Mouse (Mus musculus) urinary bladder, postnatal 4 days (tissue): ENCODE results near the gene Map3k5.
A peak's percentile ranks its signal among the peaks of the same experiment; 100 is the strongest.

Source experiments
- DNase-seq, 2 experiments: peaks; one replicate each; pipeline ENCODE4 v3.0.0; 2021 to 2022; ENCODE audit warnings: low spot score in 2 of 2

Map3k5 gene

DNA sequence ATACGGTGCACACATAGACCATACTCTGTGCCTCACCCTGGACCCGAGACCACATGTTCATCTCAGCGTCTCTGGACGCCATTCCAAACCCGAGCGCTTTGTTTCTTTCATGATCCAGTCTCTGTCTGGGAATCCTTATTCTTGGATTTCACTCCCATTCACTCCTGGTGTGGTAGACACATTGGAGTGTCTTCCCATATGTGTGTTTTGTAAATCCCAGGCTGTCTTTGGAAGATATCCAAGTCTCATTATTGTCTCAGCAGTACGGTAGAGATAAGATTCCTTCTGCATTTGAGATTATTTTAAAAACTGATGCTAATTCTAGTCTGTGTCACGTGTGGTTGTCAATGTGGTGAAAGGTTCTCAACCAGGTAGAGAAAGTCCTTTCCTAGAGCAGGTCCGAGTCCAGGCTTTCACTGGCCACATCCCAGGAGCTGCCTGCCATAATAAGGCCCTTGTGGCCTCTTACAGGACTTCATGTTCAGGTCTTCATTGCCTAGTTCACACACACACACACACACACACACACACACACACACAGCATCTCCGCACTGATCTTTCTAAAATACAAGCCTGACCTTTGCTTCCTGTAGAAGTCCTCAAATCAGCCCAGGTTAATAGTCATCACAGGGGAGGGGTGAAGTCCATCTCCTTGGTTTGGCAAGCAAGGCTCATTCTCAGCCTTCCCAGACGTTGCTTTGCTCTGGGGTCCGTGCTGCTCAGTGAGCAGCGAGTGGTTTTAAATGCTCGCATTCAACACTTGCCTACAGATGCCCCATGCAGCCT lies 122.8 kb downstream of the Map3k5 start:
- DNase-seq = no peak

DNA sequence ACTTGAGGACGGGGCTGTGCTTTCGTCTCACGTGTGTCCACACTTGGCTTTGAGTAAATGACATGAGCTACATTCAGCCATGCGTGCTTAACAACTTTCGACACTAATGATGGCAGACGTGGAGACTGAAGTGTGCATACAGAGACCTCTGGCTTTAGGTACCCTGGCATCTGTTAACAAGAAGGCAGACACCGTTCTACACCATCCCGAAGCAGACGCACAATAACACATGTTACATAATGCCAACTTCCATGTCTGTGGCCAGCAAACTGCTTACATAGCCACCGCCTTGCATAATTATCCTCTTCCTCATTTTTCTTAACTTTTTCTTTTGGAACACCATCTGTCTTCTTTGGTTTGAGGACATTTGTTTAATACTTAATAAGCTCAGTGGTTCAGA lies 123.8 kb downstream of the Map3k5 start:
- DNase-seq = no peak

DNA sequence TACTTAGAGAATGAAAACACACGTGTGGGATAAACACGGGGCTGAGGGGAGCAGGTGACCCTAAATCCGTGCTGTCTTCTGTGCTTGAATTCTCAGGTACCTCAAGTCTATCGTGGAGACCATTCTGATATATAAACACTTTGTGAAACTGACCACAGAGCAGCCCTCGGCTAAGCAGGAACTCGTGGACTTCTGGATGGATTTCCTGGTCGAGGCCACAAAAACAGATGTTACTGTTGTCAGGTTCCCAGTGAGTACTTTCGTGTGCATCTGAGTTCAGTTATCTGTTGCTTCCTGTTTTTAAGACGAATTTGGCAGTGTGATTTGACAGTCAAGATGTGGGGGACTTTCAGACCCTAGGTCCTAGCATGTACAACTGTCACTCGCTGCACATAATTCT lies 124.6 kb downstream of the Map3k5 start:
- no peak for DNase-seq

DNA sequence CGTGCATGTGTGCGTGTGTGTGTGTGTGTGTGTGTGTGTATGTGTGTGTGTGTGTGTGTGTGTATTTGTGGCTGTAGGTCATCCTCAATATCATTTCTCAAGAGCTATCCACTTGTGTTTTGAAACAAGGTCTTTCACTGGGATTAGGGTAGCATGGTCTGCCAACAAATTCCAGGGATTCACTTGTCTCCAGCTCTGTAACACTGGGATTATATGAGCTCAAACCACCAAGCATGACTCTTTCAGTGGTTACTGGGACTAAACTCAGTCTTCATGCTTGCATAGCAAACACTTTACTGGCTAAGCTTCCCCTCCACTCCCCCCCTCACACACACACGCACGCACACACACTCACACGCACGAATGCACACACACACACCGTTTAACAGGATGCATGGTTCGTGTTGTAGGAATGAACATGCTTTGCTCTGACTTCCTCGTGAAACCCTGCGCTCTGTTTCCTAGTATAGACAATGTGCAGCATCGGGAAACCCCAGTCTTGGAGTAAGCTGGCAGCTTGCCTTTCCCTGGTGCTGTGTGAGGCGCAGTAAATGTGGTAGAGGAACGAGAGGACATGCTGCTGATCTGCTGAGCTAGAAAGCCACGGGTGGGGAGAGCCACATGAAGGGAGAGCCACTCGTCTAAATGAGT lies 126.2 kb downstream of the Map3k5 start:
- peak in 1 of 2 experiments; percentile 28 for DNase-seq

DNA sequence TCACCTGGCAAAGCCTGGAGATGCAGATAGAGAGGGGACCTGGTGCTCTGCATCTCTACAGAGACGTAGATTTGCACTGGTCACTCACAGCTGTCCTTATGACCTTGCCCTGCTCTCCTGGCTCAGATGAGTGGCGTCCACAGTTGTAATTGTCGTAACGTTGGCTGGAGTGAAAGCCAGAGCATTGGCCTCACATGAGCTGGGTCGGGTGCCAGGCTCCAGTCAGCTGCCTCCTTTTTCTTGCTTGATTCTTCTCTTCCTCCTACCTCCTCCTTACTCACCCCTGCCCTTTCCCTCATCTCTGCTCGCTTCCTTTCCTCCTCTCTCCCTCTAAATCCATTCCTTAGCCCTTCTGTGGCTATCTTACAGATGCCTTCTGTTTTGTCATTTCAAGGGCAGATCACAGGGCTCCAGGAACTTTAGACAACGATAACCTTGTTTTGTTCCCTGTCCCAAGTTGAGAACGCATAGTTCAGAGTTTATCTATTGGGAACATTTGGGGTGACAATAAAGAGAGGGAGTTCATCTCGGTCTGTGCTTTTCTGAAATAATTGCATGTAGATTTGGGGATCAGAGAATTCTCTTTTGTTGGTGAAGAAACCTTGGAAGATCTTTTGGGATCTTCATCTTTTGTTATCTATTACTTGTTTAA lies 130.4 kb downstream of the Map3k5 start:
- peak in 1 of 2 experiments; percentile 29 for DNase-seq

DNA sequence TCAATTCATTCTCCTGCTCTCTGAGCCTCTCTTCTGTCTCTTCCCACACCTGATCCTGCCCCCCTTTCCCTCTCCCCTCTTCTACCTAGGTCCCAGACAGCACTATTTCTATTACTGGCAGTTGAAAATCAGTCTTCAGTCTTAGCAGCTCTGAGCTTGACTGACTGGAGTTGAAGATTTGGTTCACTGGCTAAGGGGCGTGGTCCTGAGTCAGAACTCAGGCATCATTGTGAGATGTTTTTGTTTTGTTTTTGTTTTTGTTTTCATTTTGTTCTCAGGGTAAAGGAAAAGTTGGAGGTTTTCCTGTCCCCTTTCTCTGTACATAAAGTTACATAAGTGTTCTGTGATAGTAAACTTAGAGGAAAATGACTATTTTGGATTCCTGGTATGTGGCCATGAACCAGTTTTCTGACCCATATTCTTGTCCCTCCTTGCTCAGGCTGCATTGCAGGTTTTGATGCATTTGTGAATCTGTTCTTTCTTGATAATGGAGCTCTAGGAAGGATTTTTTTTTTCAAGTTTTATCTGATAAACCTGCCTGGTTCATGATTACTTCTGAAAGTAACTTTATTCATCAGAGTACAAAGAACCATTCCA lies 131.9 kb downstream of the Map3k5 start:
- DNase-seq = no peak

DNA sequence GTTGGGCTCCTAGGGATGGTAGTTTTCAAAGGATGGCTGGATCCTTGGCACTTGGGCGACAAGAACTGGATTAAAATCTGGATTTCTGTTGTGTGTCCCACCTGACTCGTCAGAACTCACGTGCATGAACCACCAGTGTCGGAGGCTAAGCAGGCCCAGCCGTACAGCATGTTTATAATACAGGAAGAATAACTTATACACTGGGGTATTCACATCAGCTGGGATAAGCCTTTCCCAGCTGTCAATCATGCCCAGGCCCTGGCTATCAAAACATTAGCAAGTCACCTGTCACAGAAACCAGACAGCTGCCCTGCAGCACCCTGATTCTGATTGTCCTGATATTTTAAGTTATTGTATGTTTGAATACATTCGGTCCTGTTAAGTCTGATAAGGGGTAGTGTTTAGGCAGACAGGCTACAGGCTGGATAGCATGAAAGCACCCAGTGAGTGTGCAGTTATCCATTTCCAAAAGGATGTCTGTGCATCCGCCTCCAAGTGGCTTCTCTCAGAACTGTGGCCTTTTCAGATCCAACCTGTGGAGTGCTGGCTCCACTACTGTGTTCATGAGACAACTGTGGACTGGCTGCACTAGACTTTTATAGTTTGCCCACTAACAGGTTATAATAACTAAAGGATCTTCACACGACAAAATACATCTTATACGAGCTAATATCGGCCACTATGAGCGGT lies 135.6 kb downstream of the Map3k5 start:
- peak in 1 of 2 experiments; percentile 38 for DNase-seq

DNA sequence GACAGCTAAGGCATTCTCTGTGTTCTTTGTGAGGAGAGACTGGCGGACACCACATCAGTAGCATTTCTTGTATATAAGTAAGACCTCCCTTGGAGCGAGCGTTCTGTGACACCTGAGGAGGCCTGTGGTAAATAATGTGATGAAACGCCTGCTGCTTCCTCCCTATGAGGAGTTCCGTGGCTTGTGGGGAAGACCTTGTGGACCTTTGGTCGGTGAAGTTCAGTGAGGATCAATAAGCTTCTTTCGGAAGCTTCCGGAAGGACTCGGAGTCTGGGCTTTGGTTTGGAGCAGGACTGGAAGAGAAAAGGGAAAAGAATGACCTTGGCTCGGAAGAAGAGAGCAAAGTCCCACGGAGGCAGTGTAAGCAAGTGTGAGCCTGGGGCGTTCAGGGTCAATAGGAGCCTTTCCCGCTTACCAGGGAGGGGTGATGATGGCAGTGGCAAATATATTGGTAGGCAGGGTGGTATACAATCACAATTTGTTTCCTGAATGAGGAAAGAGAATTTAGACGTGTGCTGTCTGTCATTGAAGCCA lies 136.4 kb downstream of the Map3k5 start:
- DNase-seq = peak in 1 of 2 experiments; percentile 54

DNA sequence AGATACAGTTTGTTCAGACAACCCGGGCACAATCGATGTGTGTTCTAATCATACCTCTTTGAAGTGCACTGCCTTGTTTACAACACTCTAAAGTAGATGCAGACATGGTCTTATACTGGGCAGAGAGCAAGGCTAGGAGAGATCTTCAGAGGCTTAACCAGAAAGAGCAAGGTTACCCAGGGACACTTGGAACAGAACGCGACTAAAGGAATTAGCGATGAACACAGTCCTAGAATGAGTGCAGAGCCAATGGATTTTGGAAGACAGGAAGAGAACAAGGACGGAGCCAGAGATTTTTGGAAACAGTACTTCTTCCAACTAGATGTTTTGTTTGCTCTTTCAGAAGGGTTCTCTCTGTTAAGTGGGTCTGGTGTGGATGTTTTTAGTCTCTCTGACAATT lies 137.4 kb downstream of the Map3k5 start:
- DNase-seq = no peak

DNA sequence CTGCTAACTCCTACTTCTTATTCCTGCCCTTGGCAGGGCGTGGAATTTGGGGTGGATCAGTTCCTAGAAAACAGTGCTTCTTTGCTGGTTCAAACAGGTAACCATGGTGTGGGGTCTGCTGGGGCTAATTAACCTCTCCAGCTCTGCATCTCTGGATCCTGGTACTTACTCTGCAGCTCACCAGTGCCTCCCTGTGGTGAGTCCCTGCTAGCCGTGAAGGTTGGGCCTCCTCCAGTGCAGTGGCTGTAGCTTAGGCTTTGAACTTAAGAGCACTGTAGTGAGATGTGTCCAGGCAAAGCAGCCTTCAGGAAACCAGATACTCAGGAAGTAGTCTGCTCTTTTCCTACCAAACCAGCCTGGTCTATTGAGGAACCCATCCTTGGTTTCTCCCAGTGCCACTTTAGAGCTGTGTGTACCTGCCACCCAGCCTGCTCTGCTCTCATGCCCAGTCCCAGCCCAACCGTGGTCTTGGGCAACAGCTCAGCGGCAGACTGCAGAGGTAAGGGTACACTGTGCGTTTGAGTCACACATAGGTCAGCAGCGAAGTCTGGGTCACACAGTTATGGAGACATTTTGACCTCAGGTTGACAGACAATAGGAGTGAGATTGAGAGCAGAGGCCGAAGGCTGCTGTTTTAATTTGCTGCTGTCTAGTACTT lies 139.1 kb downstream of the Map3k5 start:
- peak; percentile 57 to 66 for DNase-seq

DNA sequence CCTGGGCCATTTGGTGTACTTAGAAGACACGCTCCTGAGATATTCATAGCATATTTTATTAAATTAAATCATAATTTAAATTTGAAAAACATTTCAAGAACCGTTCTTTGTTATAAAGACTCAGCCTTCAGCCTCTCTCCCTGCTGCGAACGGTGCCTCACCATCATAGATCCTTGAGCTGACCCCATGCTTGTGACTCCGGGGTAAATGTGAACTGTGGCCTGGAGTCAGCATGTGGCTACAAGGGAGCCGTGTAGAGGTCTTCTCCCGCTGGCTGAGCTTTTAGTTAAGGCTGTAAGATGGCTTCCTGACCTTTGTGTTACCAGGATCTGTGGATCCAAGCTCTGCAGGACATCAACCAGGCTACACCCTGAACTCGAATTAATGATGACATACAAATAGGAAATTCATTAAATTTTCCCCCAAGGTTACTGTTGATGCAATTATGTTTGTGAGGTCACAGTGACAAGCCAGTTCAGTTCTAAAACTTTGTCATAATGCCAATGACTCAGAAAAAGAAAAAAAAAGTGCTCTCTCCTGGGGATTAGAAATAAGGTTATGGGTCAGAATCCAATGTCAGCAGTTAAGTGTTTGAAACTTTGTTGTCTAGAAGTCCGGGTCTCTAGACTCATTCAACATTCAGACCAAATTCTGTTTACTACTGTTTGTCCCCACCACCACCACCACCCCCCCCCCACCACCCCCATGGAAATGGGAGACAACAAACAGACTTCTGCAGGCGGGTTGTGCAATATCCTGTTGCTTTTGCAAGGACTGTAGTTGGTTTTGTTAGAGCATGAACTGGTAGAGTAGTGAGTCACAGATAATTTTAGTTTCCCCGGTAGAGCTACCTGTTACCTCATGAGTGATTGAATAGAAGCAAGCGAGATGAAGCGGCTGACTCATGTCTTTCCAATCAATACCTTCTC lies 142.5 kb downstream of the Map3k5 start:
- DNase-seq = no peak

DNA sequence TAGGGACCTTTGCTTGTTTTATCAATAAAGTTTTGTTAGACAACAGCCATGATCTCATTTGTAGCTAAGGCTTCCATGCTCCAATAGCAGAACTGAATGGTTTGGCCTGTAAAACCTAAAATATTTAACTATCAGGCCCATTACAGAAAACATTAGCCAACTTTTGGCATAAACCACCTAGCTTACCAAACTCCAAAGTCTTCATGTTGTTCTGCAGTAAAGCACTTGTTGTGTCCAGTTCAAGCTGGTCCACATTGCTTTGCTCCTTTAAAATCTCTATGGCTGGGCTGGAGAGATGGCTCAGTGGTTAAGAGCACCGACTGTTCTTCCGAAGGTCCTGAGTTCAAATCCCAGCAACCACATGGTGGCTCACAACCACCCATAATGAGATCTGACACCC lies 144.1 kb downstream of the Map3k5 start:
- no peak for DNase-seq

DNA sequence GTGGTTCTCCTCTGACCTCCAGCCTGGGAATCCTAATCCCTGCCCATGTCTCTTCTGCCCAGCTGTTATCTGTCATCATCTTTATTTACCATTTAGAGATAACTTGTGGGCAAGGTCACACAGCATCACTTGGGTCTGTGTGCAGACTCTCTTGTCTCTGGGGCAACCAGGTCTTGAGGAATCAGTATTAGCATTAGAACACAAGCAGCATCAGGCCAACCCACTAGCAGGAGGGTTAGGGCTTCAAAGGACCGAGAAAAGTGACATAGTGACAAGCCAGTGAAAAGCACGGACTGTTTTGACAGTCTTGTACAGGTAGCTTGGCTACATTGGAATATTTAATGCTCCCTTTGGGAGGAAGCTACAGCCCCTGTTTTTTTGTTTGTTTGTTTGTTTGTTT lies 153.6 kb downstream of the Map3k5 start:
- no peak for DNase-seq

DNA sequence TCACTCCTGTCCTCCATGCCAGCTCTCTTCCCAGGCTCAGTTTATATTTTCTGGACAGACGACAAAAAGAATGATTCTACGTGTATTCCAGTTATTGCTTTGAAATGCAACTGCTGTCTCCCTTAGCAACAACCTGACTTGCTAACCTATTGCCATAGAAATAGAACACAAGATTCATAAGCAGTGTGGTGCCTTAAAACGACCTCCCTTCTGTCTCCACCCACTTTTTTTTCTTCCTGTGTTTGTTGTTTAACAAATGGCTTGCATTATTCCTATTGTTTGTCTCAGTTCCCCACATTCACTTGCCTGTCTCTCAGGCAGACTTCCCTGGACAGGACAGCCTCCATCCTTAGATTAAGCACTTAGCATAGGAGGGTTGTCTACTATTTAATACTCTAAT lies 154.8 kb downstream of the Map3k5 start:
- no peak for DNase-seq

DNA sequence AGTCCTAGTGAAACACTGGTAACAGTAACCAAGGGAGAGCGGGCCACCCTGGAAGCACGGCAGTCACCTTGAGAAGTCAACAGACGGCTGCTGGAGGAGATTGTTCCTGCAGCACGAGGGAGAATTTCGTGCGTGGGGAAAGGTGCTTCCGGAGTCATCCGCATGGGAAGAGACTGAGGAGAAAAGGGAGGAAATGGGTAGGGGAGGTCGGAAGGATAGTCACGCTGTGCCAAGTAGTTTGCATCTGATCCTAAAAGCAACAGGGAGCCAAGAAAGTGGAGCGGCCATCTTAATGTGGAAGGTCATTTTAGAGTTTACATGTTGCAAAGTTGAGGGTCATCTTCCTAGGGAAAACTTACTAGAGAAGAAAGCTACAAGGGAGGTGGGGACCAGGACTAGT lies 155.9 kb downstream of the Map3k5 start:
- DNase-seq = no peak

DNA sequence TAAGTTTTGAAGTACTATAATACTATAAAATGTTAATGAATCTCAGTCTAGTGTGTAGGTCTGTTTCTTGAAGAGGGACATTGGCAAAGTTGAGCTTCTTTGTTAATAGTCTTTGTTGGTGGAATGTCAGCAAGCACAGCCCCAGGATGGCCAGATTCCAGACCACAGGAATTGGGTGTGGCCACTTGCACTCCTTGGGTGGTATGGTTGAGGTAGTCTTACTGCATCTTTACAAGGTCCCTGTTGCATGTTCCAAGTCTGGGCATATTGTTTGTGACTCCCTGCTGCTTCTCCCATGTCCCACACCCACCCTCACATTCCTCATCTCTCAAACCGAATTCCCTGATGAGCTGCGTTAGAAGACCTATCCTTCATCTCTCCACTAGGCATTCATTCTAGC lies 157.1 kb downstream of the Map3k5 start:
- DNase-seq = peak in 1 of 2 experiments; percentile 38

DNA sequence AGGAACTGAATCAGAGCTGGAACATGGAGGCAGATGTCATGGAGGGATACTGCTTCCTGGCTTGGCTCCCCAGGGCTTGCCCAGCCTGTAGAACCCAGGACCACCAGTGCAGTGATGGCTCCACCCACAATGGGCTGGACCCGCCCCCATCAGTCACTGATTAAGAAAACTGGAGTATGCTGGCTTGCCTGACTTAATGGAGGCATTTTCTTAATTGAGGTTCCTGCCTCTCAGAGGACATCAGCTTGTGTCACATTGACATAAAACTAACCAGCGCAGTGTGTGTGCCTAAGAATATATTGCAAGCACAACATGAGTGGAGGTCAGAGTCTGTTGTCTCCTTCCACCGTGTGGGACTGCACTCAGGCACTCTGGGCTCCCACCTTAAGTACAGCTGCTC lies 158.1 kb downstream of the Map3k5 start:
- DNase-seq = peak in 1 of 2 experiments; percentile 30

DNA sequence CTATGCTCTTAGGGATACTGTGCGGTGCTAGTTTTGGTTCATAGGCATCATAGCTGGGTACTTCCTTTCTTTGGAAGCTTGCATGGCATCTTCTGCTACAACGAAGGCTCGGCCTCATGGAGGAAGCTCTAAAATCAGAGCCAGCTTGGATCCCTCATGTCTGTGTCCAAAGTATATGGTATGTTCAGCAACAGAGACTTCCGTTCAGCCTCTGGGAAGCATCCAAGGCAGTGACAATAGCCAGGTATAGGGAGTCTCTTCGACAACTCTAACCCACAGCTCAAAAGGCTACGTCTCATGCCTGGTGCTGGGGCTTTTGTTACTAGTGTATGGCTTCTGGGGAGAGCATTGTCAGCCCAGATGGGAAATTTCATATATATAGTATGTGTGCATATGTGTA lies 167.2 kb downstream of the Map3k5 start:
- DNase-seq = no peak

DNA sequence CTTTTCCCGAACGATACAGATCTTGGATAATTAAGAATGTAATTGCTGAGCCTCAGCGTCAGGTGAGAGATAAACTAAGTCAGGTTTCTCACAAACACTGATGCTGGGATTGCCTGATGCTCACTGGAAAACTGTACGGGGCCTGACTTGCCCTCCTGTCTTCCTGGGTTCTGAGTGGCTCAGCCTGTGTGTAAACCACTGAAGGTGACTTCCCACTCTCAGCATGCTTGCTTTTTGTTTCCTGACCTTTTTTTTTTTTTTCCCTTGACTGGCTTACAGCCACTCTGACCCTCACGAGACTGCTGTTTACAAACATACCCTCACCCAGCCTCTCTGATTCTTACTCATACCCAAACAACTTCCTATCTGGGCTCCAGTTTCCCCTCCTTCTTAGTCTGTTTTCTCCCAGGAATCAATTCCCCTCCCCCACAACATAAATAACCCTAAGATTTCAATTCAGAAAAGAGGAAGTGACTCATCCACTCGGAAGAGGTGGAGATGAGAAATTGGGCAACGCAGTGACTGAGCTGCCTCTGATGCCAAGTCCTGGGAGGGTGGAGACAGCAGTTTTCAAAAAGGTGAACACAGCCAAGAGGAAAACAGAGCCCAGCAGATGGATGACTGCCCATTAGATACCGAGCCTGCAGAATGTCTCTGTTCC lies 170.1 kb downstream of the Map3k5 start:
- peak; percentile 60 to 61 for DNase-seq
